Mouse (Mus musculus): ENCODE measurements at regions not wholly inside any gene's neighbourhood (a gene's known extent, or its start where the extent isn't known, plus 50 kb on each side); places are given as distances from the start of the nearest gene placed in this dataset.

- Histone ChIP-seq H3K4me3 (replicated peaks; ENCODE audit: low read depth, low read length) (no peak overlapping the region), H3K27ac (no peak overlapping the region), H3K9ac (ENCODE audit: low read depth, low read length) (no peak overlapping the region), H3K9me3 (replicated peaks; ENCODE audit: low read length) (no peaks in the 10 kb centered on the region), H3K27me3 (ENCODE audit: insufficient read depth, low read length) (no peaks in the 10 kb centered on the region), H3K4me1 (replicated peaks; ENCODE audit: insufficient read depth, low read length) (no peaks in the 10 kb centered on the region), H3K4me2 (ENCODE audit: low read length) (no peak overlapping the region), H3K36me3 (ENCODE audit: insufficient read depth, low read length) (no peaks in the 10 kb centered on the region)
- DNase-seq (ENCODE audit: low spot score) = no peak
- ATAC-seq (replicated peaks; ENCODE audit: low FRiP score, low read depth) = no peak
- no peak for TF ChIP-seq CTCF (IDR thresholded peaks at IDR 0.05; ENCODE audit: low read depth)
These were observed 1135.1 kb downstream of the Hace1 start for GRCm38 (mm10) chr10:46712690-46713089.

GRCm38 (mm10) chr10:46718349-46719087 lies 1140.9 kb downstream of the Hace1 start:
- WGBS = 80% methylated on average over 2 of the region's 2 CpGs

GRCm38 (mm10) chr10:46719088-46719469 lies 1141.5 kb downstream of the Hace1 start:
- 83% methylated on average over 2 of the region's 2 CpGs for WGBS
- Histone ChIP-seq H3K9me3 (replicated peaks; ENCODE audit: low read length) (no peaks in the 10 kb centered on the region), H3K4me1 (replicated peaks; ENCODE audit: insufficient read depth, low read length) (no peaks in the 10 kb centered on the region), H3K36me3 (ENCODE audit: insufficient read depth, low read length) (no peaks in the 10 kb centered on the region), H3K9ac (ENCODE audit: low read depth, low read length) (no peak overlapping the region), H3K27me3 (ENCODE audit: insufficient read depth, low read length) (no peaks in the 10 kb centered on the region), H3K27ac (no peak overlapping the region), H3K4me3 (replicated peaks; ENCODE audit: low read depth, low read length) (no peak overlapping the region), H3K4me2 (ENCODE audit: low read length) (no peak overlapping the region)
- ATAC-seq (replicated peaks; ENCODE audit: low FRiP score, low read depth) (no peak), DNase-seq (ENCODE audit: low spot score) (no peak)
- no peak for TF ChIP-seq CTCF (IDR thresholded peaks at IDR 0.05; ENCODE audit: low read depth)

More at GRCm38 (mm10) chr10:46718349-46719087, 1140.9 kb downstream of the Hace1 start:
- Histone ChIP-seq H3K4me2 (ENCODE audit: low read length) (no peak overlapping the region), H3K9ac (ENCODE audit: low read depth, low read length) (no peak overlapping the region), H3K27ac (no peak overlapping the region), H3K4me3 (replicated peaks; ENCODE audit: low read depth, low read length) (no peak overlapping the region), H3K4me1 (replicated peaks; ENCODE audit: insufficient read depth, low read length) (no peaks in the 10 kb centered on the region), H3K27me3 (ENCODE audit: insufficient read depth, low read length) (no peaks in the 10 kb centered on the region), H3K36me3 (ENCODE audit: insufficient read depth, low read length) (no peaks in the 10 kb centered on the region), H3K9me3 (replicated peaks; ENCODE audit: low read length) (no peaks in the 10 kb centered on the region)
- ATAC-seq (replicated peaks; ENCODE audit: low FRiP score, low read depth) = no peak
- no peak for TF ChIP-seq CTCF (IDR thresholded peaks at IDR 0.05; ENCODE audit: low read depth)
- DNase-seq (ENCODE audit: low spot score) = no peak

DNA sequence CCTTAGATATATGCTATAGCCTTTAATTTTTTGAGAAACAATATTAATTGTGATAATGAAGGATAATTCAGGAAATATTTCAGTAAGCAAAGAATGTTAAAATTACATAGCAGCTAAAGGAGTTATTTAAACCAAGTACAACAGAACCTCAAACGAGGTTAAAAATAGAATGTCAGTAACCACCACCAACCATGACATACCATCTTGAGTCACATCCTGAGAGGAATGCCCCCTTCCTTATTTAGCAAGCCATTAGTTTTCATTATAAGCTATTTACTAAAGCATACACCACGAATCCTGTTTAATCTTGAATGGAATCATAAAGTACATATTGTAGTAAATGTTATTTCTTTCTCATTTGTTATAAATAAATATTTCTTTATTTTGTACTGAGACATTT lies 1146.0 kb downstream of the Hace1 start:
- no peak for ATAC-seq (replicated peaks; ENCODE audit: low FRiP score, low read depth)
- no peaks in the 10 kb centered on the region for H3K36me3 ChIP-seq (ENCODE audit: insufficient read depth, low read length)
- H3K4me3 ChIP-seq (replicated peaks; ENCODE audit: low read depth, low read length) = no peak overlapping the region
- H3K9me3 ChIP-seq (replicated peaks; ENCODE audit: low read length) = no peaks in the 10 kb centered on the region
- no peaks in the 10 kb centered on the region for H3K27me3 ChIP-seq (ENCODE audit: insufficient read depth, low read length)
- DNase-seq (ENCODE audit: low spot score) = no peak
- no peak overlapping the region for H3K27ac ChIP-seq
- no peak overlapping the region for H3K9ac ChIP-seq (ENCODE audit: low read depth, low read length)
- no peak overlapping the region for H3K4me2 ChIP-seq (ENCODE audit: low read length)
- H3K4me1 ChIP-seq (replicated peaks; ENCODE audit: insufficient read depth, low read length) = no peaks in the 10 kb centered on the region
- TF ChIP-seq CTCF (IDR thresholded peaks at IDR 0.05; ENCODE audit: low read depth) = no peak
- WGBS = 67% methylated on average over 2 of the region's 2 CpGs

GRCm38 (mm10) chr10:46730601-46731000 lies 1153.0 kb downstream of the Hace1 start:
- H3K36me3 ChIP-seq (ENCODE audit: insufficient read depth, low read length) = no peaks in the 10 kb centered on the region
- 54% methylated on average over 1 of the region's 1 CpGs for WGBS
- H3K4me1 ChIP-seq (replicated peaks; ENCODE audit: insufficient read depth, low read length) = no peaks in the 10 kb centered on the region
- no peak for TF ChIP-seq CTCF (IDR thresholded peaks at IDR 0.05; ENCODE audit: low read depth)
- no peak overlapping the region for H3K4me3 ChIP-seq (replicated peaks; ENCODE audit: low read depth, low read length)
- no peaks in the 10 kb centered on the region for H3K9me3 ChIP-seq (replicated peaks; ENCODE audit: low read length)
- no peak overlapping the region for H3K27ac ChIP-seq
- H3K9ac ChIP-seq (ENCODE audit: low read depth, low read length) = no peak overlapping the region
- DNase-seq (ENCODE audit: low spot score) = no peak
- no peak overlapping the region for H3K4me2 ChIP-seq (ENCODE audit: low read length)
- H3K27me3 ChIP-seq (ENCODE audit: insufficient read depth, low read length) = no peaks in the 10 kb centered on the region
- ATAC-seq (replicated peaks; ENCODE audit: low FRiP score, low read depth) = no peak

- Histone ChIP-seq H3K4me2 (ENCODE audit: low read length) (no peak overlapping the region), H3K4me3 (replicated peaks; ENCODE audit: low read depth, low read length) (no peak overlapping the region), H3K36me3 (ENCODE audit: insufficient read depth, low read length) (no peaks in the 10 kb centered on the region), H3K27me3 (ENCODE audit: insufficient read depth, low read length) (no peaks in the 10 kb centered on the region), H3K9me3 (replicated peaks; ENCODE audit: low read length) (no peaks in the 10 kb centered on the region), H3K9ac (ENCODE audit: low read depth, low read length) (no peak overlapping the region), H3K27ac (no peak overlapping the region), H3K4me1 (replicated peaks; ENCODE audit: insufficient read depth, low read length) (no peaks in the 10 kb centered on the region)
- TF ChIP-seq CTCF (IDR thresholded peaks at IDR 0.05; ENCODE audit: low read depth) = no peak
- ATAC-seq (replicated peaks; ENCODE audit: low FRiP score, low read depth) (no peak), DNase-seq (ENCODE audit: low spot score) (no peak)
- WGBS = 26% methylated on average over 2 of the region's 2 CpGs
These were observed 1156.2 kb downstream of the Hace1 start for GRCm38 (mm10) chr10:46733760-46734265.

DNA sequence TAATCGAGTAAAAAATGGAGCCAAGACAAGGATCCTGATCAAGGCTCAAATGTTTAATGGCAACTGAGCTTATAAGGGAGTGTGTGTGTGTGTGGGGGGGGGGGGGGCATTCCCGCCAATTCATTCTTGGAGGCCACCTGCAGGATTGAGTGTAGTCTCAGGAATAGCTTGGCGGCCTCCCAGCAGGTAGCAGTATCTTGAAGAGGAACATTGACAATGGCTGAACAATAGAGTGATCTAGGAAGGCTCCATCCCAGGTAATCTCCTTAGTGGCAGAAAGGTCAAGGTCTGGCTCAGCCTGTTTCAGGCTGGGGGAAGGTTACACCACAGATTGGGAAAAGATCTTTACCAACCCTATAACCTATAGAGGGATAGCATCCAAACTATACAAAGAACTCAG lies 1163.5 kb downstream of the Hace1 start:
- no peak for TF ChIP-seq CTCF (IDR thresholded peaks at IDR 0.05; ENCODE audit: low read depth)
- Histone ChIP-seq H3K9me3 (replicated peaks; ENCODE audit: low read length) (no peaks in the 10 kb centered on the region), H3K27ac (no peak overlapping the region), H3K4me1 (replicated peaks; ENCODE audit: insufficient read depth, low read length) (no peaks in the 10 kb centered on the region), H3K4me3 (replicated peaks; ENCODE audit: low read depth, low read length) (no peak overlapping the region), H3K9ac (ENCODE audit: low read depth, low read length) (no peak overlapping the region), H3K36me3 (ENCODE audit: insufficient read depth, low read length) (no peaks in the 10 kb centered on the region), H3K4me2 (ENCODE audit: low read length) (no peak overlapping the region), H3K27me3 (ENCODE audit: insufficient read depth, low read length) (no peaks in the 10 kb centered on the region)
- 94% methylated on average over 3 of the region's 3 CpGs for WGBS
- ATAC-seq (replicated peaks; ENCODE audit: low FRiP score, low read depth) (no peak), DNase-seq (ENCODE audit: low spot score) (no peak)

Measured in kidney, postnatal 0 days (tissue).